Mouse (Mus musculus) E14TG2a.4 (cell line): ENCODE measurements around the gene Gm5269.

ENCODE experiments used
- CTCF ChIP-seq: conservative IDR thresholded peaks from 2 replicates; pipeline ENCODE4 v1.5.1; 2014; ENCODE audit warnings: low read length
- POU5F1 ChIP-seq: IDR thresholded peaks from 2 replicates; pipeline ENCODE4 v1.6.1; 2014; ENCODE audit warnings: low read length, borderline replicate concordance

DNA sequence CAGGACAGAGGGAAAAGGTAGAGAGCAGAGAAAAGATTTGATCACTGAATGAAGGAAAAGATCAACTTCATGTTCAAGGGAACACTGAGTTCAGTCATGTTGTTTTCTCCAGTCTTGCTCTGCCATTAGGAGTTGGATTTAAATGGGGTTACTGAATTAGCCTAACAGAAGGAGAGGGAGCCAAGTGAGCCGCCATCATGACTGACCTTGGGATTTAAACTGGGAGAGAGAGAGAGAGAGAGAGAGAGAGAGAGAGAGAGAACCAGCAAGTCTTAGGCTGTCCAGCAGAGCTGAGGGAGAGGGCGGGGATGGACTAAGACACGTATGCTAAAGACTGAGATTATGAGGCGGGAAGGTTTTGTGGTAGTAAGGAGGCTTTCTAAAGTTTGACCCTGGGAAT is 24.2 kb upstream of the Gm5269 start:
- TF ChIP-seq CTCF, result no peak
- no peak for TF ChIP-seq POU5F1
